Mouse (Mus musculus) hindbrain, embryonic 11.5 days (tissue): ENCODE results near the gene Plb1. TPM values are rescaled to one million over a fixed set of nuclear protein-coding genes. Genes with fewer than 3 reads are reported as not detected.

Experiments used
- ATAC-seq: fragments of 200-750 bp; cut with Nextera tagmentation; 2 replicates; pipeline ENCODE4 v1.8.0; 2017; ENCODE audit warnings: mild to moderate bottlenecking, moderate TSS enrichment, moderate library complexity; ENCODE audit not compliant: low FRiP score
- DNase-seq: peaks from one replicate; pipeline ENCODE4 v3.0.0-alpha.2; 2015; ENCODE audit warnings: low spot score
- H3K27ac ChIP-seq: fragments of 300-500 bp; sonication (generic); 2 replicates; pipeline ENCODE4 v1.5.1; 2014; ENCODE audit warnings: mild to moderate bottlenecking, low read depth, low read length
- H3K27me3 ChIP-seq: fragments of 300-500 bp; sonication (generic); 2 replicates; pipeline ENCODE4 v1.6.1; 2014; ENCODE audit warnings: mild to moderate bottlenecking, low read length, moderate library complexity, mixed read lengths; ENCODE audit not compliant: control insufficient read depth, insufficient read depth
- H3K36me3 ChIP-seq: fragments of 300-500 bp; sonication (generic); 2 replicates; pipeline ENCODE4 v1.6.1; 2014; ENCODE audit warnings: mild to moderate bottlenecking, low read length, moderate library complexity, mixed read lengths; ENCODE audit not compliant: control insufficient read depth, insufficient read depth
- H3K4me1 ChIP-seq: fragments of 300-500 bp; sonication (generic); replicated peaks from 2 replicates; pipeline ENCODE4 v1.6.1; 2014; ENCODE audit warnings: low read length, mixed read lengths; ENCODE audit not compliant: control insufficient read depth, insufficient read depth
- H3K4me2 ChIP-seq: fragments of 300-500 bp; sonication (generic); replicated peaks from 2 replicates; pipeline ENCODE4 v1.6.1; 2014; ENCODE audit warnings: mild to moderate bottlenecking, low read depth, low read length
- H3K4me3 ChIP-seq: fragments of 300-500 bp; sonication (generic); 2 replicates; pipeline ENCODE4 v1.5.1; 2014; ENCODE audit warnings: low read depth, low read length
- H3K9ac ChIP-seq: fragments of 300-500 bp; sonication (generic); 2 replicates; pipeline ENCODE4 v1.6.1; 2014; ENCODE audit warnings: low read depth, low read length
- H3K9me3 ChIP-seq: fragments of 300-500 bp; sonication (generic); 2 replicates; pipeline ENCODE4 v1.6.1; 2016; ENCODE audit warnings: low read length; ENCODE audit not compliant: control insufficient read depth
- WGBS: fragments of 180-500 bp; shearing (Covaris S2); extraction: QIAGEN DNeasy Blood & Tissue Kit; methylation state at CpG from one replicate; pipeline ENCODE4 v1.1.7; 2014; 5-methylcytosine and 5-hydroxymethylcytosine counted together
- polyA plus RNA-seq: library from polyadenylated mRNA; unstranded; fragments of >200 nt; fragmentation: Nextera tagmentation; extraction: Ambion mirVana; gene quantifications from 2 replicates; pipeline ENCODE4 v1.2.1, GENCODE M21; 2014

Plb1 gene
- polyA plus RNA-seq, 1 experiment from 2014 or later, result not detected

GRCm38 (mm10) chr5:32342711-32343285, 110.3 kb downstream of the Plb1 start:
- Histone ChIP-seq H3K4me2 (no peak overlapping the region), H3K4me1 (no peaks in the 10 kb centered on the region), H3K9me3 (no peaks in the 10 kb centered on the region), H3K4me3 (no peak overlapping the region), H3K9ac (no peak overlapping the region), H3K27ac (no peak overlapping the region), H3K36me3 (no peaks in the 10 kb centered on the region), H3K27me3 (no peaks in the 10 kb centered on the region)
- ATAC-seq (no peak), DNase-seq (no peak)
- WGBS, result 75% methylated on average over 5 of the region's 5 CpGs

GRCm38 (mm10) chr5:32346025-32346912, 113.8 kb downstream of the Plb1 start:
- WGBS, result 41% methylated on average over 10 of the region's 10 CpGs
- no peaks in the 10 kb centered on the region for H3K9me3 ChIP-seq
- no peak overlapping the region for H3K4me3 ChIP-seq
- H3K4me2 ChIP-seq, result no peak overlapping the region
- H3K27ac ChIP-seq, result no peak overlapping the region
- no peak overlapping the region for H3K9ac ChIP-seq
- ATAC-seq (peak; percentile 19; the same call in 1 of the 2 replicates), DNase-seq (peak; percentile 33)
- H3K4me1 ChIP-seq, result no peaks in the 10 kb centered on the region
- H3K27me3 ChIP-seq, result no peaks in the 10 kb centered on the region
- no peaks in the 10 kb centered on the region for H3K36me3 ChIP-seq

GRCm38 (mm10) chr5:32349718-32350117, 117.2 kb downstream of the Plb1 start:
- WGBS, result 78% methylated on average over 3 of the region's 3 CpGs
- no peak overlapping the region for H3K27ac ChIP-seq
- no peaks in the 10 kb centered on the region for H3K9me3 ChIP-seq
- ATAC-seq (no peak), DNase-seq (no peak)
- no peaks in the 10 kb centered on the region for H3K36me3 ChIP-seq
- no peak overlapping the region for H3K4me3 ChIP-seq
- H3K4me2 ChIP-seq, result no peak overlapping the region
- no peaks in the 10 kb centered on the region for H3K27me3 ChIP-seq
- H3K9ac ChIP-seq, result no peak overlapping the region
- H3K4me1 ChIP-seq, result no peaks in the 10 kb centered on the region

GRCm38 (mm10) chr5:32350551-32351256, 118.2 kb downstream of the Plb1 start:
- WGBS, result 87% methylated on average over 3 of the region's 3 CpGs

GRCm38 (mm10) chr5:32351721-32352465, 119.4 kb downstream of the Plb1 start:
- no peaks in the 10 kb centered on the region for H3K4me1 ChIP-seq
- no peak for ATAC-seq
- no peaks in the 10 kb centered on the region for H3K36me3 ChIP-seq
- no peaks in the 10 kb centered on the region for H3K9me3 ChIP-seq
- no peak overlapping the region for H3K9ac ChIP-seq
- H3K27me3 ChIP-seq, result no peaks in the 10 kb centered on the region
- H3K4me3 ChIP-seq, result no peak overlapping the region
- no peak for DNase-seq
- no peak overlapping the region for H3K4me2 ChIP-seq
- no peak overlapping the region for H3K27ac ChIP-seq
- 87% methylated on average over 4 of the region's 4 CpGs for WGBS

More at GRCm38 (mm10) chr5:32350551-32351256, 118.2 kb downstream of the Plb1 start:
- Histone ChIP-seq H3K27ac (no peak overlapping the region), H3K4me1 (no peaks in the 10 kb centered on the region), H3K36me3 (no peaks in the 10 kb centered on the region), H3K9me3 (no peaks in the 10 kb centered on the region), H3K9ac (no peak overlapping the region), H3K4me2 (no peak overlapping the region), H3K27me3 (no peaks in the 10 kb centered on the region), H3K4me3 (no peak overlapping the region)
- ATAC-seq, result no peak
- no peak for DNase-seq

GRCm38 (mm10) chr5:32352845-32353244, 120.3 kb downstream of the Plb1 start:
- Histone ChIP-seq H3K4me1 (no peaks in the 10 kb centered on the region), H3K4me3 (no peak overlapping the region), H3K36me3 (no peaks in the 10 kb centered on the region), H3K9me3 (no peaks in the 10 kb centered on the region), H3K9ac (no peak overlapping the region), H3K4me2 (no peak overlapping the region), H3K27me3 (no peaks in the 10 kb centered on the region), H3K27ac (no peak overlapping the region)
- DNase-seq (no peak), ATAC-seq (no peak)
- 85% methylated on average over 3 of the region's 3 CpGs for WGBS

GRCm38 (mm10) chr5:32353280-32353679, 120.8 kb downstream of the Plb1 start:
- Histone ChIP-seq H3K4me2 (no peak overlapping the region), H3K4me1 (no peaks in the 10 kb centered on the region)

GRCm38 (mm10) chr5:32360511-32360910, 128.0 kb downstream of the Plb1 start:
- no peak for ATAC-seq

More at GRCm38 (mm10) chr5:32353280-32353679, 120.8 kb downstream of the Plb1 start:
- WGBS, result 76% methylated on average over 2 of the region's 2 CpGs
- H3K9me3 ChIP-seq, result no peaks in the 10 kb centered on the region
- no peak overlapping the region for H3K4me3 ChIP-seq
- no peak overlapping the region for H3K27ac ChIP-seq
- ATAC-seq (no peak), DNase-seq (no peak)
- no peak overlapping the region for H3K9ac ChIP-seq
- H3K36me3 ChIP-seq, result no peaks in the 10 kb centered on the region
- H3K27me3 ChIP-seq, result no peaks in the 10 kb centered on the region

More at GRCm38 (mm10) chr5:32360511-32360910, 128.0 kb downstream of the Plb1 start:
- Histone ChIP-seq H3K9me3 (no peaks in the 10 kb centered on the region), H3K4me1 (no peaks in the 10 kb centered on the region), H3K27ac (no peak overlapping the region), H3K27me3 (no peaks in the 10 kb centered on the region), H3K36me3 (no peaks in the 10 kb centered on the region), H3K9ac (no peak overlapping the region), H3K4me3 (no peak overlapping the region), H3K4me2 (no peak overlapping the region)
- no peak for DNase-seq
- 87% methylated on average over 4 of the region's 4 CpGs for WGBS
